Comparison of ENCODE assay signal across 8 mouse cellular contexts in genomic region chr16:20548096-20548948, GRCm38 (mm10). TPM values are rescaled to one million over a fixed set of nuclear protein-coding genes. Genes with fewer than 3 reads are reported as not detected.
DNase-seq lines count a peak whose midpoint lies in the region; ATAC-seq and TF ChIP-seq lines count a peak whose summit lies in the region.

TSS of gene Abcf3 (plus strand) at chr16:20548577.

- H3K4me1 ChIP-seq in hindbrain, postnatal 0 days (ENCODE audit: insufficient read depth, low read length) = peaks cover 7% of the 10 kb centered on the region; the same call in 1 of the 2 replicates

- H3K27ac ChIP-seq in gastrocnemius, adult 2 months = peak within 1 kb of the TSS; percentile 89
- H3K27ac ChIP-seq in hindbrain, postnatal 0 days = peak within 1 kb of the TSS; percentile 70; the same call in 1 of the 2 replicates
- H3K27ac ChIP-seq in left cerebral cortex, adult 2 months = peak within 1 kb of the TSS; percentile 85

- ATAC-seq in common myeloid progenitor, adult 5-6 weeks (replicated peaks; ENCODE audit: low read depth, poor library complexity, severe bottlenecking) = peak; percentile 98
- ATAC-seq in hindbrain, postnatal 0 days = peak; percentile 99
- ATAC-seq in megakaryocyte, adult 5-6 weeks (ENCODE audit: poor library complexity, severe bottlenecking) = peak; percentile 97

- peak within 1 kb of the TSS; percentile 91 for H3K4me2 ChIP-seq in hindbrain, postnatal 0 days (ENCODE audit: low read depth, low read length)

- peaks cover 27% of the 10 kb centered on the region for H3K36me3 ChIP-seq in hindbrain, postnatal 0 days (ENCODE audit: insufficient read depth, low read length)

- no peak for TF ChIP-seq CTCF in gastrocnemius, adult 2 months (IDR thresholded peaks at IDR 0.05)
- TF ChIP-seq CTCF in hindbrain, postnatal 0 days (IDR thresholded peaks at IDR 0.05; ENCODE audit: low read depth) = no peak
- no peak for TF ChIP-seq CTCF in left cerebral cortex, adult 2 months (IDR thresholded peaks at IDR 0.05)

- peak; percentile 100 for DNase-seq in ZHBTc4 (ENCODE audit: low read depth, low spot score)
- DNase-seq in gastrocnemius, adult 2 months = peak; percentile 99
- DNase-seq in hindbrain, postnatal 0 days (ENCODE audit: low spot score) = peak; percentile 100
- peak; percentile 96 to 98 for DNase-seq in left cerebral cortex, adult 2 months (ENCODE audit: extremely low spot score in 1 of 2, low spot score in 2 of 2)
- peak; percentile 97 to 98 for DNase-seq in right cerebral cortex, adult 2 months (ENCODE audit: low spot score in 2 of 2)
- peak; percentile 98 for DNase-seq in urinary bladder, postnatal 14 days (ENCODE audit: low spot score)

- no peaks in the 10 kb centered on the region for H3K27me3 ChIP-seq in hindbrain, postnatal 0 days (ENCODE audit: insufficient read depth, low read length)

- WGBS in hindbrain, postnatal 0 days = under 1% methylated on average over 56 of the region's 56 CpGs

- intact Hi-C loops in gastrocnemius, adult 2 months (cut with DNase I) = loop anchor here (5.0 kb wide), 2 partner anchors 51 to 94 kb away; partner anchors contain the start of gene Eif2b5
- intact Hi-C loops in left cerebral cortex, adult 2 months (cut with DNase I) = loop anchor here (1.0 to 5.0 kb wide), 3 partner anchors 32 to 64 kb away; partner anchors contain the start of genes Alg3, Dvl3, Eef1akmt4 and Eif2b5

- H3K9me3 ChIP-seq in hindbrain, postnatal 0 days (ENCODE audit: low read length) = no peaks in the 10 kb centered on the region

- peak within 1 kb of the TSS; percentile 88 for H3K4me3 ChIP-seq in gastrocnemius, adult 2 months
- H3K4me3 ChIP-seq in hindbrain, postnatal 0 days (ENCODE audit: low read length) = peak within 1 kb of the TSS; percentile 78
- peak within 1 kb of the TSS; percentile 81 for H3K4me3 ChIP-seq in left cerebral cortex, adult 2 months

- peak within 1 kb of the TSS; percentile 79 for H3K9ac ChIP-seq in hindbrain, postnatal 0 days (replicated peaks; ENCODE audit: low read length)

RNA-seq across cellular contexts. Expression of gene Abcf3, which starts in this region (rescaled TPM):
- total RNA-seq in common myeloid progenitor, adult 5-6 weeks (2017) = 47.9 and 57.6 TPM in 2 replicates
- total RNA-seq in gastrocnemius, adult 2 months (2021) = 10 to 100 TPM; 59.8 to 70.7 TPM
- 42.1 and 63.4 TPM in 2 replicates for total RNA-seq in hindbrain, postnatal 0 days (2014; rRNA removed)
- polyA plus RNA-seq in hindbrain, postnatal 0 days (2015; fragmentation: Nextera tagmentation; extraction: Ambion mirVana) = 67.5 and 73.2 TPM in 2 replicates
- total RNA-seq in left cerebral cortex, adult 2 months (2021) = 100 to 1,000 TPM; 102 to 109 TPM
- total RNA-seq in megakaryocyte, adult 5-6 weeks (2015) = 15.4 and 21.7 TPM in 2 replicates
- total RNA-seq in megakaryocyte, adult 5-6 weeks (2017) = 27.5 and 32.1 TPM in 2 replicates

Comparison
In these comparisons a context has a peak if more than half of its experiments do, and no peak if none do; other contexts are left out.
1. Peak in every context shown above with its lines: DNase-seq, ATAC-seq, H3K4me3 ChIP-seq and H3K27ac ChIP-seq.